Mouse (Mus musculus) thymus, adult 2 months (tissue): ENCODE measurements around the gene Olfr1357.

ENCODE experiments used
- CTCF ChIP-seq: fragments of 200-500 bp; IDR thresholded peaks from 2 replicates; pipeline ENCODE4 v1.5.1; 2012; ENCODE audit warnings: mild to moderate bottlenecking, control low read depth, low read length, moderate library complexity, borderline replicate concordance; ENCODE audit not compliant: control insufficient read depth, poor library complexity, insufficient read depth; ENCODE audit errors: extremely low read depth
- POLR2A ChIP-seq: fragments of 200-500 bp; IDR thresholded peaks from 2 replicates; pipeline ENCODE4 v1.6.1; 2012; ENCODE audit warnings: mild to moderate bottlenecking, low read length, control low read depth, moderate library complexity; ENCODE audit not compliant: control insufficient read depth, poor library complexity, insufficient read depth; ENCODE audit errors: extremely low read depth

GRCm38 (mm10) chr10:78574250-78575104, 43.4 kb downstream of the Olfr1357 start, which contains the start of gene Ilvbl:
- TF ChIP-seq POLR2A (peak; percentile 74), CTCF (0 out of 2 replicates have a peak, but pooled peaks have one; percentile 37)
